8 mouse cellular contexts compared by ENCODE assay signal in the genomic region with DNA sequence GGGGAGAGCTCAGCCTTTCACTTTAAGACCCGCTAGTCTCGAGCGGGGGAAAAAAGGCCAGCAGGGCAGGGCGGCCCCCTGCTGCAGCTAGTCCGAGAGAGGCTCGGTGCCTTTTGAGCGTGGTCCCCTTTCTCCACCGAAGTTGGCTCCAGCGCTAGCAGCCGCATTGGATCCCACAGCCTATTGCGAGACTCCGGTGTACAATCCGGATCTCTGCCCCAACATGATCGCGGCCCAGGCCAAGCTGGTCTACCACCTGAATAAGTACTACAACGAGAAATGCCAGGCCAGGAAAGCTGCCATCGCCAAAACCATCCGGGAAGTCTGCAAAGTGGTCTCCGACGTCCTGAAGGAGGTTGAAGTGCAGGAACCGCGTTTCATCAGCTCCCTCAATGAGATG. TPM values are rescaled to one million over a fixed set of nuclear protein-coding genes. Genes with fewer than 3 reads are reported as not detected.
DNase-seq lines count a peak whose midpoint lies in the region; ATAC-seq lines count a peak whose summit lies in the region.

No protein-coding gene starts in this region.

- H3K36me3 ChIP-seq in heart, embryonic 15.5 days: no peaks in the 10 kb centered on the region
- H3K36me3 ChIP-seq in limb, embryonic 15.5 days: no peaks in the 10 kb centered on the region
- H3K36me3 ChIP-seq in stomach, embryonic 16.5 days (ENCODE audit: control insufficient read depth, insufficient read depth, low read length): no peaks in the 10 kb centered on the region

- no peak overlapping the region for H3K27ac ChIP-seq in heart, embryonic 15.5 days
- peak overlapping the region; percentile 87 for H3K27ac ChIP-seq in limb, embryonic 15.5 days
- no peak overlapping the region for H3K27ac ChIP-seq in stomach, embryonic 16.5 days (ENCODE audit: low read length)

- H3K4me2 ChIP-seq in heart, embryonic 15.5 days: peak overlapping the region; percentile 63
- H3K4me2 ChIP-seq in limb, embryonic 15.5 days: peak overlapping the region; percentile 53
- H3K4me2 ChIP-seq in stomach, embryonic 16.5 days (ENCODE audit: low read depth, low read length): peak overlapping the region; percentile 16

- H3K4me3 ChIP-seq in heart, embryonic 15.5 days: peak overlapping the region; percentile 44
- peak overlapping the region; percentile 47 for H3K4me3 ChIP-seq in limb, embryonic 15.5 days
- peak overlapping the region; percentile 29 for H3K4me3 ChIP-seq in stomach, embryonic 16.5 days (replicated peaks; ENCODE audit: low read length)

- H3K4me1 ChIP-seq in heart, embryonic 15.5 days (replicated peaks): peaks cover 31% of the 10 kb centered on the region
- H3K4me1 ChIP-seq in limb, embryonic 15.5 days: peaks cover 30% of the 10 kb centered on the region
- H3K4me1 ChIP-seq in stomach, embryonic 16.5 days (ENCODE audit: control insufficient read depth, insufficient read depth, low read length): peaks cover 9% of the 10 kb centered on the region

- no peaks in the 10 kb centered on the region for H3K9me3 ChIP-seq in heart, embryonic 15.5 days (replicated peaks)
- H3K9me3 ChIP-seq in limb, embryonic 15.5 days: no peaks in the 10 kb centered on the region
- no peaks in the 10 kb centered on the region for H3K9me3 ChIP-seq in stomach, embryonic 16.5 days (replicated peaks; ENCODE audit: control insufficient read depth, low read length)

- no peak overlapping the region for H3K9ac ChIP-seq in heart, embryonic 15.5 days
- H3K9ac ChIP-seq in limb, embryonic 15.5 days: peak overlapping the region; percentile 54
- H3K9ac ChIP-seq in stomach, embryonic 16.5 days (ENCODE audit: low read length): peak overlapping the region; percentile 32; the same call in 1 of the 2 replicates

- WGBS in heart, embryonic 15.5 days: 17% methylated on average over 22 of the region's 22 CpGs
- WGBS in limb, embryonic 15.5 days: 4% methylated on average over 22 of the region's 22 CpGs
- 21% methylated on average over 22 of the region's 22 CpGs for WGBS in stomach, embryonic 16.5 days

- ATAC-seq in heart, embryonic 15.5 days (replicated peaks; ENCODE audit: insufficient number of reproducible peaks, insufficient read depth, low FRiP score, low read depth): no peak
- no peak for ATAC-seq in limb, embryonic 15.5 days (ENCODE audit: insufficient number of reproducible peaks, low FRiP score, low TSS enrichment, low read depth)
- ATAC-seq in stomach, embryonic 16.5 days (ENCODE audit: insufficient read depth, low FRiP score): 0 out of 2 replicates have a peak, but pooled peaks have one; percentile 19

- H3K27me3 ChIP-seq in heart, embryonic 15.5 days: peaks cover 66% of the 10 kb centered on the region
- peaks cover 30% of the 10 kb centered on the region for H3K27me3 ChIP-seq in limb, embryonic 15.5 days
- H3K27me3 ChIP-seq in stomach, embryonic 16.5 days (ENCODE audit: control insufficient read depth, insufficient read depth, low read length): peaks cover 59% of the 10 kb centered on the region

- DNase-seq in cerebellum, adult 9-10 months: peak; percentile 76
- DNase-seq in cerebellum, adult 8-10 months: no peak
- peak; percentile 27 for DNase-seq in urinary bladder, adult 2 months (ENCODE audit: low spot score)
- DNase-seq in urinary bladder, postnatal 4 days (ENCODE audit: low spot score in 2 of 2): no peak
- no peak for DNase-seq in T-cell, adult 2 months (ENCODE audit: low spot score)

RNA-seq across cellular contexts. Expression of a gene that starts 0.5 kb away (rescaled TPM):
- 0.50 and 0.53 TPM in 2 replicates for polyA plus RNA-seq in urinary bladder, adult 2 months (2012; rRNA removed)
- 0.34 and 0.91 TPM in 2 replicates for polyA plus RNA-seq in heart, embryonic 15.5 days (2015; fragmentation: Nextera tagmentation; extraction: Ambion mirVana)
- 16.3 and 17.6 TPM in 2 replicates for polyA plus RNA-seq in limb, embryonic 15.5 days (2015; fragmentation: Nextera tagmentation; extraction: Ambion mirVana)
- polyA plus RNA-seq in stomach, embryonic 16.5 days (2015; fragmentation: Nextera tagmentation; extraction: Ambion mirVana): 8.4 and 8.6 TPM in 2 replicates

Comparison
In these comparisons a context has a peak if more than half of its experiments do, and no peak if none do; other contexts are left out.
1. DNase-seq: peak in cerebellum, adult 9-10 months (single experiment) and urinary bladder, adult 2 months (single experiment); none in cerebellum, adult 8-10 months (single experiment), urinary bladder, postnatal 4 days (0 of 2) and T-cell, adult 2 months (single experiment).
2. Peak in every context shown above with its lines, with median percentiles within 50 percentile points of each other: H3K4me2 ChIP-seq and H3K4me3 ChIP-seq.